Mouse (Mus musculus) MEL (cell line): Measurements from ENCODE around the gene Ahcyl2. TPM values are rescaled to one million over a fixed set of nuclear protein-coding genes. Genes with fewer than 3 reads are reported as not detected.

ENCODE experiments used
- DNase-seq: peaks from one replicate; pipeline ENCODE4 v3.0.0; 2011; ENCODE audit warnings: low read depth, low spot score
- H3K27ac ChIP-seq: 2 replicates; pipeline ENCODE4 v1.5.1; 2012; ENCODE audit warnings: low read depth, mild to moderate bottlenecking, control low read depth, low read length, moderate library complexity; ENCODE audit not compliant: control insufficient read depth
- H3K27me3 ChIP-seq, 2 experiments: fragments of 150-350 bp in 1 of 2; sonication (generic) in 1 of 2; 2 replicates each; pipeline ENCODE4 v1.6.1; 2012; ENCODE audit warnings: low read length in 2 of 2, mild to moderate bottlenecking in 2 of 2, improper control_type of control experiment in 1 of 2, moderate library complexity in 1 of 2; ENCODE audit not compliant: insufficient read depth in 2 of 2, control insufficient read depth in 1 of 2
- H3K36me3 ChIP-seq, 2 experiments: 2 replicates each; pipeline ENCODE4 v1.6.1; 2012 to 2014; ENCODE audit warnings: low read length in 2 of 2, improper control_type of control experiment in 1 of 2, inconsistent platforms in 1 of 2, mild to moderate bottlenecking in 1 of 2; ENCODE audit not compliant: insufficient read depth in 2 of 2, control insufficient read depth in 1 of 2
- H3K4me1 ChIP-seq, 2 experiments: fragments of 150-350 bp in 1 of 2; sonication (generic) in 1 of 2; 2 replicates each; pipeline ENCODE4 v1.6.1; 2012; ENCODE audit warnings: low read length in 2 of 2, improper control_type of control experiment in 1 of 2, mild to moderate bottlenecking in 1 of 2; ENCODE audit not compliant: insufficient read depth in 2 of 2, control insufficient read depth in 1 of 2
- H3K4me3 ChIP-seq, 2 experiments: fragments of 150-350 bp in 1 of 2; sonication (generic) in 1 of 2; 2 replicates each; pipeline ENCODE4 v1.5.1; 2012; ENCODE audit warnings: low read depth in 2 of 2, low read length in 2 of 2, mild to moderate bottlenecking in 2 of 2, moderate library complexity in 2 of 2, control low read depth in 1 of 2, improper control_type of control experiment in 1 of 2; ENCODE audit not compliant: control insufficient read depth in 1 of 2, insufficient read depth in 1 of 2
- H3K79me2 ChIP-seq: 2 replicates; pipeline ENCODE4 v1.6.1; 2012; ENCODE audit warnings: mild to moderate bottlenecking, low read length, moderate library complexity; ENCODE audit not compliant: control insufficient read depth, poor library complexity, insufficient read depth
- H3K9ac ChIP-seq: 2 replicates; pipeline ENCODE4 v1.6.1; 2012; ENCODE audit warnings: low read depth, mild to moderate bottlenecking, control low read depth, low read length, moderate library complexity; ENCODE audit not compliant: control insufficient read depth, poor library complexity, severe bottlenecking
- H3K9me3 ChIP-seq: fragments of 150-350 bp; sonication (generic); replicated peaks from 2 replicates; pipeline ENCODE4 v1.6.1; 2012; ENCODE audit warnings: mild to moderate bottlenecking, low read length, improper control_type of control experiment, moderate library complexity; ENCODE audit not compliant: insufficient read depth
- CHD1 ChIP-seq: IDR thresholded peaks from 2 replicates; pipeline ENCODE4 v1.6.1; 2012; ENCODE audit warnings: low read depth, mild to moderate bottlenecking, inconsistent platforms, low read length, improper control_type of control experiment
- CHD2 ChIP-seq: IDR thresholded peaks from 2 replicates; pipeline ENCODE4 v1.6.1; 2011; ENCODE audit warnings: low read length, improper control_type of control experiment
- E2F4 ChIP-seq: IDR thresholded peaks from 2 replicates; pipeline ENCODE4 v1.6.1; 2011; ENCODE audit warnings: low read depth, low read length, improper control_type of control experiment, borderline replicate concordance
- GABPA ChIP-seq: IDR thresholded peaks from 2 replicates; pipeline ENCODE4 v1.6.1; 2012; ENCODE audit warnings: low read depth, mild to moderate bottlenecking, inconsistent platforms, low read length, improper control_type of control experiment, moderate library complexity
- MAFK ChIP-seq: IDR thresholded peaks from 2 replicates; pipeline ENCODE4 v1.6.1; 2011; ENCODE audit warnings: low read depth, mild to moderate bottlenecking, low read length, improper control_type of control experiment, borderline replicate concordance
- MEF2A ChIP-seq: IDR thresholded peaks from 2 replicates; pipeline ENCODE4 v1.6.1; 2014; ENCODE audit warnings: low read depth, mild to moderate bottlenecking, inconsistent platforms, low read length, improper control_type of control experiment; ENCODE audit not compliant: poor library complexity, insufficient replicate concordance, severe bottlenecking; ENCODE audit errors: extremely low read depth
- MXI1 ChIP-seq: IDR thresholded peaks from 2 replicates; pipeline ENCODE4 v1.6.1; 2011; ENCODE audit warnings: mild to moderate bottlenecking, low read depth, low read length, improper control_type of control experiment
- MYC ChIP-seq: IDR thresholded peaks from 2 replicates; pipeline ENCODE4 v1.6.1; 2011; ENCODE audit warnings: low read depth, mild to moderate bottlenecking, low read length, improper control_type of control experiment, moderate library complexity
- NRF1 ChIP-seq: IDR thresholded peaks from 2 replicates; pipeline ENCODE4 v1.6.1; 2014; ENCODE audit warnings: low read depth, mild to moderate bottlenecking, inconsistent platforms, low read length, improper control_type of control experiment, moderate library complexity; ENCODE audit not compliant: poor library complexity, insufficient read depth, severe bottlenecking
- POLR2A ChIP-seq, 2 experiments: IDR thresholded peaks; 2 replicates each; pipeline ENCODE4 v1.6.1; 2011 to 2012; ENCODE audit warnings: low read length in 2 of 2, mild to moderate bottlenecking in 2 of 2, control low read depth in 1 of 2, improper control_type of control experiment in 1 of 2, low read depth in 1 of 2, moderate library complexity in 1 of 2; ENCODE audit not compliant: control insufficient read depth in 1 of 2, insufficient read depth in 1 of 2, poor library complexity in 1 of 2
- POLR2AphosphoS2 ChIP-seq: IDR thresholded peaks from 2 replicates; pipeline ENCODE4 v1.6.1; 2011; ENCODE audit warnings: low read length, improper control_type of control experiment
- POLR2AphosphoS5 ChIP-seq: IDR thresholded peaks from 2 replicates; pipeline ENCODE4 v1.6.1; 2012; ENCODE audit warnings: low read depth, borderline replicate concordance, mild to moderate bottlenecking, inconsistent platforms, low read length, moderate library complexity, mixed read lengths
- RCOR1 ChIP-seq: IDR thresholded peaks from 2 replicates; pipeline ENCODE4 v1.6.1; 2012; ENCODE audit warnings: low read depth, mild to moderate bottlenecking, inconsistent platforms, low read length, improper control_type of control experiment
- SIN3A ChIP-seq: IDR thresholded peaks from 2 replicates; pipeline ENCODE4 v1.6.1; 2012; ENCODE audit warnings: low read length, improper control_type of control experiment, inconsistent platforms
- SMC3 ChIP-seq: IDR thresholded peaks from 2 replicates; pipeline ENCODE4 v1.6.1; 2011; ENCODE audit warnings: low read depth, low read length, improper control_type of control experiment
- TAL1 ChIP-seq: IDR thresholded peaks from 2 replicates; pipeline ENCODE4 v1.6.1; 2012; ENCODE audit warnings: mild to moderate bottlenecking, inconsistent platforms, low read length, moderate library complexity, mixed read lengths
- TBP ChIP-seq: IDR thresholded peaks from 2 replicates; pipeline ENCODE4 v1.8.0; 2011; ENCODE audit warnings: low read depth, low read length, improper control_type of control experiment
- TCF12 ChIP-seq: IDR thresholded peaks from 2 replicates; pipeline ENCODE4 v1.6.1; 2014; ENCODE audit warnings: low read depth, mild to moderate bottlenecking, inconsistent platforms, low read length, improper control_type of control experiment, moderate library complexity
- UBTF ChIP-seq: IDR thresholded peaks from 2 replicates; pipeline ENCODE4 v1.6.1; 2012; ENCODE audit warnings: low read depth, mild to moderate bottlenecking, inconsistent platforms, low read length, improper control_type of control experiment, moderate library complexity, borderline replicate concordance; ENCODE audit not compliant: insufficient read depth
- USF2 ChIP-seq, 2 experiments: IDR thresholded peaks; 2 replicates each; pipeline ENCODE4 v1.6.1; 2011 to 2012; ENCODE audit warnings: improper control_type of control experiment in 2 of 2, low read length in 2 of 2, borderline replicate concordance in 1 of 2, inconsistent platforms in 1 of 2, low read depth in 1 of 2, mild to moderate bottlenecking in 1 of 2; ENCODE audit not compliant: insufficient read depth in 1 of 2
- ZMIZ1 ChIP-seq: IDR thresholded peaks from 2 replicates; pipeline ENCODE4 v1.6.1; 2012; ENCODE audit warnings: low read depth, mild to moderate bottlenecking, inconsistent platforms, low read length, improper control_type of control experiment, moderate library complexity
- ZNF384 ChIP-seq: IDR thresholded peaks from 2 replicates; pipeline ENCODE4 v1.6.1; 2012; ENCODE audit warnings: low read depth, mild to moderate bottlenecking, inconsistent platforms, low read length, improper control_type of control experiment
- polyA plus RNA-seq, 2 experiments: library from polyadenylated mRNA; stranded (reverse) in 1 of 2; unstranded in 1 of 2; fragments of >175 nt in 1 of 2; fragments of >200 nt in 1 of 2; gene quantifications; 2 replicates each; pipeline versions ENCODE4 v1.2.1 to v1.2.4; 2012; ENCODE audit warnings: low replicate concordance in 2 of 2, low read depth in 1 of 2; ENCODE audit not compliant: insufficient read length in 2 of 2, insufficient read depth in 1 of 2, missing spikeins in 1 of 2
- total RNA-seq: library from RNA; depleted of rRNA; stranded (reverse); fragments of 300-350 nt; gene quantifications from 2 replicates; pipeline ENCODE4 v1.2.3, GENCODE M21; 2012

Gene Ahcyl2
- total and polyA plus RNA-seq, 3 experiments: 16.9 to 17.0 TPM; not detected in 1

- TF ChIP-seq CHD1 (no peak), NRF1 (no peak), TCF12 (no peak), ZNF384 (no peak), UBTF (no peak), RCOR1 (no peak), USF2 (IDR thresholded peaks at IDR 0.05; ENCODE audit: borderline replicate concordance in 1 of 2, insufficient read depth in 1 of 2, low read depth in 1 of 2, low read length in 2 of 2) (no peak), POLR2AphosphoS2 (no peak), GABPA (no peak), MAFK (no peak), CHD2 (no peak), TBP (no peak), MEF2A (no peak), SMC3 (no peak), MYC (no peak)
- TF ChIP-seq, all 39 proteins: peak for 0
- Histone ChIP-seq H3K27me3 (no peaks in the 10 kb centered on the region), H3K9ac (no peak overlapping the region), H3K27ac (no peak overlapping the region), H3K9me3 (no peaks in the 10 kb centered on the region), H3K4me3 (no peak overlapping the region), H3K36me3 (no peaks in the 10 kb centered on the region), H3K4me1 (no peaks in the 10 kb centered on the region), H3K79me2 (no peaks in the 10 kb centered on the region)
- no peak for DNase-seq
Observed at GRCm38 (mm10) chr6:29931181-29931580, 163.4 kb downstream of the Ahcyl2 start.

GRCm38 (mm10) chr6:29935741-29936140 lies 167.9 kb downstream of the Ahcyl2 start:
- DNase-seq: no peak
- Histone ChIP-seq H3K4me1 (peaks cover 0 to 5% of the 10 kb centered on the region in 2 experiments; a peak in 1 of 4 replicates), H3K36me3 (peaks cover 0 to 3% of the 10 kb centered on the region in 2 experiments; a peak in 2 of 4 replicates), H3K9ac (no peak overlapping the region), H3K79me2 (no peaks in the 10 kb centered on the region), H3K4me3 (no peak overlapping the region), H3K9me3 (no peaks in the 10 kb centered on the region), H3K27ac (no peak overlapping the region), H3K27me3 (no peaks in the 10 kb centered on the region)
- no peak for TF ChIP-seq TAL1
- no peak for TF ChIP-seq NRF1
- no peak for TF ChIP-seq RCOR1
- no peak for TF ChIP-seq POLR2AphosphoS5
- TF ChIP-seq POLR2A (IDR thresholded peaks at IDR 0.05; ENCODE audit: control insufficient read depth in 1 of 2, insufficient read depth in 1 of 2, low read depth in 1 of 2, low read length in 2 of 2, poor library complexity in 1 of 2): no peak
- TF ChIP-seq E2F4: no peak
- TF ChIP-seq ZMIZ1: no peak
- no peak for TF ChIP-seq MXI1
- TF ChIP-seq SIN3A: no peak
